Mouse (Mus musculus): ENCODE results near the gene Itgad.

- TF ChIP-seq CTCF (IDR thresholded peaks at IDR 0.05; ENCODE audit: borderline replicate concordance, control insufficient read depth, extremely low read depth, insufficient read depth, low read length, poor library complexity) (no peak), POLR2A (IDR thresholded peaks at IDR 0.05; ENCODE audit: control insufficient read depth, extremely low read depth, insufficient read depth, low read length, poor library complexity) (no peak)
Observed at GRCm38 (mm10) chr7:128180546-128180945, 26.4 kb downstream of the Itgad start.
